Mouse (Mus musculus) myocyte (in vitro differentiated cells): ENCODE measurements around the gene Ugt1a9. TPM values are rescaled to one million over a fixed set of nuclear protein-coding genes. Genes with fewer than 3 reads are reported as not detected.

Source experiments
- H3K27me3 ChIP-seq: one replicate; pipeline ENCODE4 v1.6.1; 2011; ENCODE audit not compliant: control insufficient read depth, insufficient read depth, insufficient read length
- H3K36me3 ChIP-seq: one replicate; pipeline ENCODE4 v1.6.1; 2011; ENCODE audit not compliant: control insufficient read depth, insufficient read depth
- H3K4me2 ChIP-seq: one replicate; pipeline ENCODE4 v1.6.1; 2011; ENCODE audit warnings: low read depth, control low read depth
- H3K4me3 ChIP-seq: one replicate; pipeline ENCODE4 v1.5.1; 2011; ENCODE audit warnings: mild to moderate bottlenecking, control low read depth, moderate library complexity
- H3K79me2 ChIP-seq: one replicate; pipeline ENCODE4 v1.6.1; 2011; ENCODE audit not compliant: control insufficient read depth, insufficient read depth
- H3ac ChIP-seq: one replicate; pipeline ENCODE4 v1.6.1; 2011; ENCODE audit not compliant: control insufficient read depth, insufficient read length
- CEBPB ChIP-seq: IDR thresholded peaks from 2 replicates; pipeline ENCODE4 v1.6.1; 2011; ENCODE audit warnings: mild to moderate bottlenecking, moderate library complexity; ENCODE audit not compliant: poor library complexity, insufficient read depth, severe bottlenecking
- E2F4 ChIP-seq: IDR thresholded peaks from one replicate; pipeline ENCODE4 v1.6.1; 2011; ENCODE audit warnings: mild to moderate bottlenecking, control low read depth, moderate library complexity; ENCODE audit not compliant: insufficient read depth
- MAX ChIP-seq: IDR thresholded peaks from one replicate; pipeline ENCODE4 v1.6.1; 2011; ENCODE audit warnings: low read depth, mild to moderate bottlenecking, control low read depth
- MYOD1 ChIP-seq, 3 experiments: IDR thresholded peaks; one replicate each; pipeline ENCODE4 v1.6.1; 2011; ENCODE audit warnings: control low read depth in 2 of 3, low read depth in 2 of 3, mild to moderate bottlenecking in 2 of 3, moderate library complexity in 1 of 3; ENCODE audit not compliant: insufficient read length in 2 of 3, control insufficient read depth in 1 of 3
- MYOG ChIP-seq, 3 experiments: IDR thresholded peaks; one replicate each; pipeline ENCODE4 v1.6.1; 2011; ENCODE audit warnings: control low read depth in 2 of 3, low read depth in 2 of 3, mild to moderate bottlenecking in 2 of 3; ENCODE audit not compliant: insufficient read length in 2 of 3, control insufficient read depth in 1 of 3, insufficient read depth in 1 of 3
- POLR2A ChIP-seq: IDR thresholded peaks from one replicate; pipeline ENCODE4 v1.6.1; 2011; ENCODE audit warnings: low read depth, mild to moderate bottlenecking, control low read depth, moderate library complexity; ENCODE audit not compliant: insufficient read length
- POLR2AphosphoS2 ChIP-seq: IDR thresholded peaks from one replicate; pipeline ENCODE4 v1.6.1; 2011; ENCODE audit warnings: low read depth, control low read depth; ENCODE audit not compliant: insufficient read length
- REST ChIP-seq: IDR thresholded peaks from one replicate; pipeline ENCODE4 v1.6.1; 2011; ENCODE audit warnings: mild to moderate bottlenecking, control low read depth, moderate library complexity; ENCODE audit not compliant: insufficient read depth, insufficient read length
- SRF ChIP-seq: IDR thresholded peaks from one replicate; pipeline ENCODE4 v1.6.1; 2011; ENCODE audit warnings: low read depth; ENCODE audit not compliant: control insufficient read depth, insufficient read length
- TCF12 ChIP-seq: IDR thresholded peaks from one replicate; pipeline ENCODE4 v1.6.1; 2011; ENCODE audit warnings: mild to moderate bottlenecking, control low read depth; ENCODE audit not compliant: poor library complexity, insufficient read depth, severe bottlenecking
- TCF3 ChIP-seq: IDR thresholded peaks from one replicate; pipeline ENCODE4 v1.6.1; 2011; ENCODE audit warnings: low read depth, control low read depth; ENCODE audit not compliant: insufficient read length
- USF1 ChIP-seq: IDR thresholded peaks from one replicate; pipeline ENCODE4 v1.6.1; 2011; ENCODE audit warnings: low read depth, mild to moderate bottlenecking, control low read depth, moderate library complexity
- polyA plus RNA-seq: library from polyadenylated mRNA; unstranded; fragments of >200 nt; fragmentation: generic; extraction: Trizol; gene quantifications from one replicate; pipeline ENCODE4 v1.2.1, GENCODE M21; 2012; ENCODE audit warnings: missing spikeins

Gene Ugt1a9
- polyA plus RNA-seq, 1 experiment = not detected

DNA sequence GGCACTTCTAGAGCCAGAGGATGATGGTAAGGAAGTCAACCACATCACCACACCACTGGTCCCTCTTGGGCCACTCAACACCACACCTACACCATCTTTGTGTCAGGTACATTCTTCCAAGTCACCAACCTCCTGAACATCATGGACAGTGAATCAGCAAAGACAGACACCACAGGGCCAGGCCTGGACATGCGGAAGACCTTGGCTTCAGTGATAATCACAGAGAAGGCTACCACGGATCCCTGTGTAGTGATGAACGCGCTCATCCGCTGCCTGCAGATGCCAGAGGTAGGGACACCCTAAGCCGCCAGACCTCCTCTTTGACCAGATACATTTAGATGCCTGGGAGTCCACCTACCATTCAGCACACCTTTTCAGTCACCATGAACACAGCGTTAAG, 157.5 kb downstream of the Ugt1a9 start:
- Histone ChIP-seq H3K36me3 (no peaks in the 10 kb centered on the region), H3K4me2 (no peak overlapping the region), H3K27me3 (peaks cover 4% of the 10 kb centered on the region), H3K79me2 (no peaks in the 10 kb centered on the region), H3K4me3 (no peak overlapping the region), H3ac (no peak overlapping the region)
- TF ChIP-seq TCF12 (no peak), MYOD1 (IDR thresholded peaks at IDR 0.05; ENCODE audit: control insufficient read depth in 1 of 3, insufficient read length in 2 of 3, low read depth in 2 of 3) (no peak), SRF (no peak), REST (no peak), CEBPB (no peak), TCF3 (no peak), USF1 (no peak), MYOG (IDR thresholded peaks at IDR 0.05; ENCODE audit: control insufficient read depth in 1 of 3, insufficient read depth in 1 of 3, insufficient read length in 2 of 3, low read depth in 2 of 3) (no peak), E2F4 (no peak), POLR2A (no peak), MAX (no peak), POLR2AphosphoS2 (no peak)

DNA sequence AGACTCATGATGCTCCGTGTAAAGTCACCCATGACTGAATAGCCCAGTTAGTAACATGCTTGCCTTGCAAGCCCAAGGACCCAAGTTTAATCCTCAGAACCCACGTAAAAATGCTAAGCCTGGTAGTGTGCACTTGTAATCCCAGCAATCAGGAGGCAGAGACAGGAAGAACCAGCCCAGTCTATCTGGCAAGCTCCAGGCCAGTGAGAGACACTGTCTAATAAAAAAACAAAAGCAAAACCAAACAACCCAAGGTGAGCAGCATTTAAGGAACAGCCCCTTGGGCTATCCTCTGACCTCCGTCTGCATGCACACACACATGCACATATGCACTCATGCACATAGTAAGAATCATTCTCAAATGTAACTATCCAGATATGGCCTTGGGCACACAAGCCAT, 159.0 kb downstream of the Ugt1a9 start:
- Histone ChIP-seq H3ac (no peak overlapping the region), H3K79me2 (no peaks in the 10 kb centered on the region), H3K4me2 (no peak overlapping the region), H3K36me3 (no peaks in the 10 kb centered on the region), H3K4me3 (no peak overlapping the region), H3K27me3 (peaks cover 10% of the 10 kb centered on the region)
- TF ChIP-seq POLR2A (no peak), E2F4 (no peak), MAX (no peak), USF1 (no peak), MYOD1 (IDR thresholded peaks at IDR 0.05; ENCODE audit: control insufficient read depth in 1 of 3, insufficient read length in 2 of 3, low read depth in 2 of 3) (no peak), MYOG (IDR thresholded peaks at IDR 0.05; ENCODE audit: control insufficient read depth in 1 of 3, insufficient read depth in 1 of 3, insufficient read length in 2 of 3, low read depth in 2 of 3) (no peak), REST (no peak), SRF (no peak), POLR2AphosphoS2 (no peak), TCF12 (no peak), TCF3 (no peak), CEBPB (no peak)

- peaks cover 14% of the 10 kb centered on the region for H3K27me3 ChIP-seq
- TF ChIP-seq CEBPB (no peak), TCF3 (no peak)
- no peaks in the 10 kb centered on the region for H3K36me3 ChIP-seq
- no peak overlapping the region for H3K4me3 ChIP-seq
- no peaks in the 10 kb centered on the region for H3K79me2 ChIP-seq
- no peak overlapping the region for H3ac ChIP-seq
- H3K4me2 ChIP-seq = no peak overlapping the region
Observed at GRCm38 (mm10) chr1:88229986-88230385, 159.4 kb downstream of the Ugt1a9 start.

- no peaks in the 10 kb centered on the region for H3K79me2 ChIP-seq
- no peak overlapping the region for H3K4me3 ChIP-seq
- H3ac ChIP-seq = no peak overlapping the region
- no peak overlapping the region for H3K4me2 ChIP-seq
- no peaks in the 10 kb centered on the region for H3K36me3 ChIP-seq
- TF ChIP-seq TCF3 (no peak), E2F4 (no peak), USF1 (no peak), POLR2AphosphoS2 (no peak), MAX (no peak), TCF12 (no peak), MYOD1 (IDR thresholded peaks at IDR 0.05; ENCODE audit: control insufficient read depth in 1 of 3, insufficient read length in 2 of 3, low read depth in 2 of 3) (no peak), REST (no peak)
- H3K27me3 ChIP-seq = peaks cover 16% of the 10 kb centered on the region
Observed at GRCm38 (mm10) chr1:88230421-88230820, 159.8 kb downstream of the Ugt1a9 start.

GRCm38 (mm10) chr1:88230981-88231802, 160.6 kb downstream of the Ugt1a9 start:
- Histone ChIP-seq H3K4me3 (no peak overlapping the region), H3K79me2 (no peaks in the 10 kb centered on the region), H3K36me3 (no peaks in the 10 kb centered on the region), H3K4me2 (no peak overlapping the region), H3K27me3 (peaks cover 16% of the 10 kb centered on the region), H3ac (no peak overlapping the region)
- TF ChIP-seq POLR2A = no peak
- no peak for TF ChIP-seq MYOG (IDR thresholded peaks at IDR 0.05; ENCODE audit: control insufficient read depth in 1 of 3, insufficient read depth in 1 of 3, insufficient read length in 2 of 3, low read depth in 2 of 3)
- TF ChIP-seq REST = no peak
- TF ChIP-seq TCF12 = no peak
- TF ChIP-seq MAX = no peak
- TF ChIP-seq E2F4 = no peak
- TF ChIP-seq CEBPB = no peak
- TF ChIP-seq TCF3 = no peak
- TF ChIP-seq MYOD1 (IDR thresholded peaks at IDR 0.05; ENCODE audit: control insufficient read depth in 1 of 3, insufficient read length in 2 of 3, low read depth in 2 of 3) = no peak
- no peak for TF ChIP-seq USF1
- TF ChIP-seq SRF = no peak
- no peak for TF ChIP-seq POLR2AphosphoS2
